Mouse (Mus musculus): Measurements from ENCODE around the gene Hcfc1r1. TPM values are rescaled to one million over a fixed set of nuclear protein-coding genes. Genes with fewer than 3 reads are reported as not detected.

The Hcfc1r1 gene
- polyA plus RNA-seq, 1 experiment from 2014 or later, result 64.5 TPM

Other genes with a start within 250 kb of the Hcfc1r1 start
- not detected in 2 replicates for gene Vmn2r117, start 193.9 kb upstream of the Hcfc1r1 start, polyA plus RNA-seq (2015; fragmentation: Nextera tagmentation; extraction: Ambion mirVana)
- gene Zfp213, start 109.4 kb upstream of the Hcfc1r1 start, polyA plus RNA-seq (2015; fragmentation: Nextera tagmentation; extraction: Ambion mirVana), result 20.9 and 21.5 TPM in 2 replicates
- gene Zfp13, start 74.1 kb upstream of the Hcfc1r1 start, polyA plus RNA-seq (2015; fragmentation: Nextera tagmentation; extraction: Ambion mirVana), result 15.0 and 15.3 TPM in 2 replicates
- 0.18 and 0.40 TPM in 2 replicates for gene Zscan10, start 72.7 kb upstream of the Hcfc1r1 start, polyA plus RNA-seq (2015; fragmentation: Nextera tagmentation; extraction: Ambion mirVana)
- gene Mmp25, start 28.3 kb upstream of the Hcfc1r1 start, polyA plus RNA-seq (2015; fragmentation: Nextera tagmentation; extraction: Ambion mirVana), result 0.41 and 0.53 TPM in 2 replicates
- 3.5 and 4.0 TPM in 2 replicates for gene Bicdl2, start 13.1 kb upstream of the Hcfc1r1 start, polyA plus RNA-seq (2015; fragmentation: Nextera tagmentation; extraction: Ambion mirVana)
- gene Thoc6, start 286 bp downstream of the Hcfc1r1 start, polyA plus RNA-seq (2015; fragmentation: Nextera tagmentation; extraction: Ambion mirVana), result 48.3 and 49.1 TPM in 2 replicates
- gene Tnfrsf12a, start 3.9 kb downstream of the Hcfc1r1 start, polyA plus RNA-seq (2015; fragmentation: Nextera tagmentation; extraction: Ambion mirVana), result 26.8 and 28.5 TPM in 2 replicates
- 237 and 246 TPM in 2 replicates for gene Cldn6, start 5.7 kb downstream of the Hcfc1r1 start, polyA plus RNA-seq (2015; fragmentation: Nextera tagmentation; extraction: Ambion mirVana)
- 4.4 and 4.8 TPM in 2 replicates for gene Cldn9, start 10.4 kb downstream of the Hcfc1r1 start, polyA plus RNA-seq (2015; fragmentation: Nextera tagmentation; extraction: Ambion mirVana)
- 0.09 and 0.28 TPM in 2 replicates for gene 1520401A03Rik, start 49.2 kb downstream of the Hcfc1r1 start, polyA plus RNA-seq (2015; fragmentation: Nextera tagmentation; extraction: Ambion mirVana)
- 61.7 and 68.6 TPM in 2 replicates for gene Pkmyt1, start 52.7 kb downstream of the Hcfc1r1 start, polyA plus RNA-seq (2015; fragmentation: Nextera tagmentation; extraction: Ambion mirVana)
- gene Paqr4, start 67.3 kb downstream of the Hcfc1r1 start, polyA plus RNA-seq (2015; fragmentation: Nextera tagmentation; extraction: Ambion mirVana), result 43.9 and 46.7 TPM in 2 replicates
- 0.38 and 1.1 TPM in 2 replicates for gene Kremen2, start 72.2 kb downstream of the Hcfc1r1 start, polyA plus RNA-seq (2015; fragmentation: Nextera tagmentation; extraction: Ambion mirVana)
- 70.5 TPM in 2 replicates for gene Flywch1, start 98.0 kb downstream of the Hcfc1r1 start, polyA plus RNA-seq (2015; fragmentation: Nextera tagmentation; extraction: Ambion mirVana)
- gene Flywch2, start 112.5 kb downstream of the Hcfc1r1 start, polyA plus RNA-seq (2015; fragmentation: Nextera tagmentation; extraction: Ambion mirVana), result 28.4 and 29.1 TPM in 2 replicates
- 416 and 431 TPM in 2 replicates for gene Srrm2, start 116.9 kb downstream of the Hcfc1r1 start, polyA plus RNA-seq (2015; fragmentation: Nextera tagmentation; extraction: Ambion mirVana)
- 927 and 1,006 TPM in 2 replicates for gene Elob, start 155.5 kb downstream of the Hcfc1r1 start, polyA plus RNA-seq (2015; fragmentation: Nextera tagmentation; extraction: Ambion mirVana)
- gene Prss33, start 162.5 kb downstream of the Hcfc1r1 start, polyA plus RNA-seq (2015; fragmentation: Nextera tagmentation; extraction: Ambion mirVana), result 0.12 TPM in 1 of 2 replicates, not detected in the other
- gene Prss32, start 170.3 kb downstream of the Hcfc1r1 start, polyA plus RNA-seq (2015; fragmentation: Nextera tagmentation; extraction: Ambion mirVana), result not detected in 2 replicates
- 1.1 and 1.3 TPM in 2 replicates for gene Prss41, start 170.6 kb downstream of the Hcfc1r1 start, polyA plus RNA-seq (2015; fragmentation: Nextera tagmentation; extraction: Ambion mirVana)
- gene Prss21, start 194.5 kb downstream of the Hcfc1r1 start, polyA plus RNA-seq (2015; fragmentation: Nextera tagmentation; extraction: Ambion mirVana), result not detected in 2 replicates
- gene Dcpp1, start 207.3 kb downstream of the Hcfc1r1 start, polyA plus RNA-seq (2015; fragmentation: Nextera tagmentation; extraction: Ambion mirVana), result 0.71 TPM in 1 of 2 replicates, not detected in the other
- gene Dcpp2, start 207.3 kb downstream of the Hcfc1r1 start, polyA plus RNA-seq (2015; fragmentation: Nextera tagmentation; extraction: Ambion mirVana), result not detected in 2 replicates
- gene Dcpp3, start 243.9 kb downstream of the Hcfc1r1 start, polyA plus RNA-seq (2015; fragmentation: Nextera tagmentation; extraction: Ambion mirVana), result 1.8 and 2.0 TPM in 2 replicates

All from lung, embryonic 15.5 days (tissue).